Mouse (Mus musculus): ENCODE results near the gene Fmn2. TPM values are rescaled to one million over a fixed set of nuclear protein-coding genes. Genes with fewer than 3 reads are reported as not detected.

Fmn2 gene
- polyA plus RNA-seq, 1 experiment from 2014 or later = 1.1 TPM

DNA sequence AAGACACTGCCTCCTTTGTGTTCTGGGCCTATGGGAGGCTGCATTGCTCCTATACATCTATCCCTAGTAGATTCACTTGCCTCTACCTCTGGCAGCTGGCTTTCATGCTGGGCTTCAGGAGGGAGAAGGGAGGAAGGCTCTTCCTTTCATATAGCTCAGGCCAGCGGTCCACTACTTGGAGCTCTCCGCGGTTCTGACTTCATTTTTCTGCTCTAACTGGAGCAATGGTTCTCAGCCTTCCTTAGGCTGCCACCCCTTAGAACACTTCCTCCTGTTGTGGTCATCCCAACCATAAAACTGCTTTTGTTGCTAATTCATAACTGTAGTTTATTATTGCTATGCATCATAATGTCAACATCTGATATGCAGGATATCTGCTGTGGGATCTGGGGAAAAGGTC lies 121.4 kb downstream of the Fmn2 start:
- H3K4me2 ChIP-seq = no peak overlapping the region
- H3K9me3 ChIP-seq (replicated peaks; ENCODE audit: control insufficient read depth, low read length) = no peaks in the 10 kb centered on the region
- no peak overlapping the region for H3K4me3 ChIP-seq (ENCODE audit: low read depth, low read length)
- no peak for ATAC-seq (replicated peaks; ENCODE audit: insufficient number of reproducible peaks, low FRiP score, low TSS enrichment)
- WGBS (ENCODE audit: insufficient replicate concordance) = 28% methylated on average over 3 of the region's 3 CpGs
- no peaks in the 10 kb centered on the region for H3K27me3 ChIP-seq (ENCODE audit: control insufficient read depth, insufficient read depth, low read length)
- H3K27ac ChIP-seq (ENCODE audit: low read depth, low read length) = no peak overlapping the region
- H3K9ac ChIP-seq (ENCODE audit: low read depth, low read length) = no peak overlapping the region
- no peaks in the 10 kb centered on the region for H3K4me1 ChIP-seq (ENCODE audit: control insufficient read depth, insufficient read depth, low read length)
- no peaks in the 10 kb centered on the region for H3K36me3 ChIP-seq (ENCODE audit: control insufficient read depth, insufficient read depth, low read length)

DNA sequence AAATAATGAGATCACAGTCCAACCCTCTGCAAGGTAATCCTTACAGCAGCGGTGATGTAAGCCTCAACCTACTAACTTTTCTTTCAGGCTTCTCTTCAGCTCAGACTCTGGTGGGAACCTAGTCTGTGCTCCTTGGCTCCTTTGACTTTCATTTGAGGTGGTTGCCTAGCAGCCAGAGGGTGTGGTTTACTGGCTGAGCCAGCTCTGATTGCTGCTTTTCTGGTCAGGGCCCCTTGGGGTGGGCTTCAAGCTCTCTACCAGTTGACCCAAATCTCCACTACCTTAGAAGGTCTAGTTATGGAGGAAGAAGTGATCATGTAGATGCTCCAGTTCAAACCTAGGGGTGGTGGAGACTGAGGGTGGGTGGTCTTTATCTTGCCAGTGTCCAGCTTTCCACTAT lies 128.4 kb downstream of the Fmn2 start:
- Histone ChIP-seq H3K4me3 (ENCODE audit: low read depth, low read length) (no peak overlapping the region), H3K4me2 (no peak overlapping the region), H3K9ac (ENCODE audit: low read depth, low read length) (no peak overlapping the region), H3K36me3 (ENCODE audit: control insufficient read depth, insufficient read depth, low read length) (no peaks in the 10 kb centered on the region), H3K9me3 (replicated peaks; ENCODE audit: control insufficient read depth, low read length) (no peaks in the 10 kb centered on the region), H3K4me1 (ENCODE audit: control insufficient read depth, insufficient read depth, low read length) (no peaks in the 10 kb centered on the region), H3K27me3 (ENCODE audit: control insufficient read depth, insufficient read depth, low read length) (no peaks in the 10 kb centered on the region), H3K27ac (ENCODE audit: low read depth, low read length) (no peak overlapping the region)
- ATAC-seq (replicated peaks; ENCODE audit: insufficient number of reproducible peaks, low FRiP score, low TSS enrichment) = no peak
- WGBS (ENCODE audit: insufficient replicate concordance) = 90% methylated on average over 1 of the region's 1 CpGs

GRCm38 (mm10) chr1:174636291-174636690 lies 134.7 kb downstream of the Fmn2 start:
- Histone ChIP-seq H3K9me3 (replicated peaks; ENCODE audit: control insufficient read depth, low read length) (no peaks in the 10 kb centered on the region), H3K4me2 (no peak overlapping the region), H3K9ac (ENCODE audit: low read depth, low read length) (no peak overlapping the region), H3K4me1 (ENCODE audit: control insufficient read depth, insufficient read depth, low read length) (no peaks in the 10 kb centered on the region), H3K36me3 (ENCODE audit: control insufficient read depth, insufficient read depth, low read length) (no peaks in the 10 kb centered on the region), H3K27ac (ENCODE audit: low read depth, low read length) (no peak overlapping the region), H3K4me3 (ENCODE audit: low read depth, low read length) (no peak overlapping the region), H3K27me3 (ENCODE audit: control insufficient read depth, insufficient read depth, low read length) (no peaks in the 10 kb centered on the region)
- 88% methylated on average over 4 of the region's 4 CpGs for WGBS (ENCODE audit: insufficient replicate concordance)
- ATAC-seq (replicated peaks; ENCODE audit: insufficient number of reproducible peaks, low FRiP score, low TSS enrichment) = no peak

DNA sequence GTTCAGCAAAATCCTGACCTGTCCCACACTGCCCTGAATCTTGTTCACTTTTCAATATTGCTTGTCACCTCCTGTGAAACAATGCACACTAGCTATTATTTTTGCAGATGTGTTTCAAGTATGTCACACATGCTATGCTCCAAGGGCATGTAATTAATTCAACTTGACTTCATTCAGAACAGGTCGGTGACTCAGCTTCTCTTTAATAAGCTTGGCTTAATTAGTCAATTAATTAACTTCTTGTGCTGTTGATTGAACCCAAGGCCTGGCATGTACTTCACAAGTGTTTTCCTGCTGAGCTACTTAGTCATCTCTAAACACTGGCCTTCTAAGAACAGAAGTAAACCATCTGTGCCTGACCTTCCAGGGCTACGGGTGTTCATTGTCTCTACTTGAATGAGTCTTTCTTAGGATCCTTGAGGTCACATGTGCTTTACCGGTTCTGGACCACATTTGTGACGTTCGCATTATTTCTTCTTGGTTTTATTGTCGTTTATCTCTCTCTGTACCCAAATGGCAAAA lies 136.0 kb downstream of the Fmn2 start:
- H3K4me3 ChIP-seq (ENCODE audit: low read depth, low read length) = no peak overlapping the region
- 84% methylated on average over 6 of the region's 6 CpGs for WGBS (ENCODE audit: insufficient replicate concordance)
- H3K4me2 ChIP-seq = no peak overlapping the region
- H3K27ac ChIP-seq (ENCODE audit: low read depth, low read length) = no peak overlapping the region
- no peaks in the 10 kb centered on the region for H3K27me3 ChIP-seq (ENCODE audit: control insufficient read depth, insufficient read depth, low read length)
- H3K36me3 ChIP-seq (ENCODE audit: control insufficient read depth, insufficient read depth, low read length) = no peaks in the 10 kb centered on the region
- no peak overlapping the region for H3K9ac ChIP-seq (ENCODE audit: low read depth, low read length)
- no peaks in the 10 kb centered on the region for H3K9me3 ChIP-seq (replicated peaks; ENCODE audit: control insufficient read depth, low read length)
- no peaks in the 10 kb centered on the region for H3K4me1 ChIP-seq (ENCODE audit: control insufficient read depth, insufficient read depth, low read length)
- ATAC-seq (replicated peaks; ENCODE audit: insufficient number of reproducible peaks, low FRiP score, low TSS enrichment) = no peak

- Histone ChIP-seq H3K27ac (ENCODE audit: low read depth, low read length) (no peak overlapping the region), H3K9me3 (replicated peaks; ENCODE audit: control insufficient read depth, low read length) (no peaks in the 10 kb centered on the region), H3K9ac (ENCODE audit: low read depth, low read length) (no peak overlapping the region), H3K27me3 (ENCODE audit: control insufficient read depth, insufficient read depth, low read length) (no peaks in the 10 kb centered on the region), H3K4me2 (no peak overlapping the region), H3K4me1 (ENCODE audit: control insufficient read depth, insufficient read depth, low read length) (no peaks in the 10 kb centered on the region), H3K4me3 (ENCODE audit: low read depth, low read length) (no peak overlapping the region), H3K36me3 (ENCODE audit: control insufficient read depth, insufficient read depth, low read length) (no peaks in the 10 kb centered on the region)
- no peak for ATAC-seq (replicated peaks; ENCODE audit: insufficient number of reproducible peaks, low FRiP score, low TSS enrichment)
- 78% methylated on average over 1 of the region's 1 CpGs for WGBS (ENCODE audit: insufficient replicate concordance)
Observed at GRCm38 (mm10) chr1:174640901-174641300, 139.3 kb downstream of the Fmn2 start.

GRCm38 (mm10) chr1:174643431-174644010 lies 141.9 kb downstream of the Fmn2 start:
- WGBS (ENCODE audit: insufficient replicate concordance) = 86% methylated on average over 5 of the region's 5 CpGs
- no peak overlapping the region for H3K9ac ChIP-seq (ENCODE audit: low read depth, low read length)

GRCm38 (mm10) chr1:174649421-174649826 lies 147.8 kb downstream of the Fmn2 start:
- H3K4me1 ChIP-seq (ENCODE audit: control insufficient read depth, insufficient read depth, low read length) = no peaks in the 10 kb centered on the region
- no peak for ATAC-seq (replicated peaks; ENCODE audit: insufficient number of reproducible peaks, low FRiP score, low TSS enrichment)
- H3K27me3 ChIP-seq (ENCODE audit: control insufficient read depth, insufficient read depth, low read length) = no peaks in the 10 kb centered on the region
- no peak overlapping the region for H3K9ac ChIP-seq (ENCODE audit: low read depth, low read length)
- no peak overlapping the region for H3K4me3 ChIP-seq (ENCODE audit: low read depth, low read length)
- no peak overlapping the region for H3K27ac ChIP-seq (ENCODE audit: low read depth, low read length)
- no peaks in the 10 kb centered on the region for H3K36me3 ChIP-seq (ENCODE audit: control insufficient read depth, insufficient read depth, low read length)
- WGBS (ENCODE audit: insufficient replicate concordance) = 84% methylated on average over 11 of the region's 11 CpGs
- no peak overlapping the region for H3K4me2 ChIP-seq
- no peaks in the 10 kb centered on the region for H3K9me3 ChIP-seq (replicated peaks; ENCODE audit: control insufficient read depth, low read length)

More at GRCm38 (mm10) chr1:174643431-174644010, 141.9 kb downstream of the Fmn2 start:
- Histone ChIP-seq H3K36me3 (ENCODE audit: control insufficient read depth, insufficient read depth, low read length) (no peaks in the 10 kb centered on the region), H3K9me3 (replicated peaks; ENCODE audit: control insufficient read depth, low read length) (no peaks in the 10 kb centered on the region), H3K4me2 (no peak overlapping the region), H3K27me3 (ENCODE audit: control insufficient read depth, insufficient read depth, low read length) (no peaks in the 10 kb centered on the region), H3K4me3 (ENCODE audit: low read depth, low read length) (no peak overlapping the region), H3K27ac (ENCODE audit: low read depth, low read length) (no peak overlapping the region), H3K4me1 (ENCODE audit: control insufficient read depth, insufficient read depth, low read length) (no peaks in the 10 kb centered on the region)
- no peak for ATAC-seq (replicated peaks; ENCODE audit: insufficient number of reproducible peaks, low FRiP score, low TSS enrichment)

DNA sequence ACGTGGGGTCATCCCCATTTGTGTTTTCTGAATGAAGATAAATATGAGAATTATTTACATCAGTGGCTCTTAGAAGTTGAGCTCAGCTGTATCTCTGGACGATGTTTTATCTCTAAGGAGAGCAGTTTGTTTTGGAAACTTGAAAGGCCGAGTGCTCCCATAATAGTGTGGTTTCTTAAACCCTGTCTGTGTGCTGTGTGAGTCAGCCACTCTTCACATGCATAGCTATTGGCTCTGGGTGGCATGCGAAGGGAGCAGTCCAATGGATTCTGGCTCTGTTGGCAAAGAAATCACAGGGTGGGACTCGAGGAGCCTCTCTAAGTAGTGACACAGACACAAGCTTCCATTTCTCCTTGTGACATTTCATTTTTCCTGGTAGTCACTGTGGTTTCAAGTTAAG lies 152.9 kb downstream of the Fmn2 start:
- no peak overlapping the region for H3K9ac ChIP-seq (ENCODE audit: low read depth, low read length)
- no peak overlapping the region for H3K27ac ChIP-seq (ENCODE audit: low read depth, low read length)
- no peaks in the 10 kb centered on the region for H3K36me3 ChIP-seq (ENCODE audit: control insufficient read depth, insufficient read depth, low read length)
- H3K4me3 ChIP-seq (ENCODE audit: low read depth, low read length) = no peak overlapping the region
- no peaks in the 10 kb centered on the region for H3K9me3 ChIP-seq (replicated peaks; ENCODE audit: control insufficient read depth, low read length)
- ATAC-seq (replicated peaks; ENCODE audit: insufficient number of reproducible peaks, low FRiP score, low TSS enrichment) = no peak
- WGBS (ENCODE audit: insufficient replicate concordance) = 41% methylated on average over 5 of the region's 5 CpGs
- no peaks in the 10 kb centered on the region for H3K4me1 ChIP-seq (ENCODE audit: control insufficient read depth, insufficient read depth, low read length)
- no peak overlapping the region for H3K4me2 ChIP-seq
- no peaks in the 10 kb centered on the region for H3K27me3 ChIP-seq (ENCODE audit: control insufficient read depth, insufficient read depth, low read length)

DNA sequence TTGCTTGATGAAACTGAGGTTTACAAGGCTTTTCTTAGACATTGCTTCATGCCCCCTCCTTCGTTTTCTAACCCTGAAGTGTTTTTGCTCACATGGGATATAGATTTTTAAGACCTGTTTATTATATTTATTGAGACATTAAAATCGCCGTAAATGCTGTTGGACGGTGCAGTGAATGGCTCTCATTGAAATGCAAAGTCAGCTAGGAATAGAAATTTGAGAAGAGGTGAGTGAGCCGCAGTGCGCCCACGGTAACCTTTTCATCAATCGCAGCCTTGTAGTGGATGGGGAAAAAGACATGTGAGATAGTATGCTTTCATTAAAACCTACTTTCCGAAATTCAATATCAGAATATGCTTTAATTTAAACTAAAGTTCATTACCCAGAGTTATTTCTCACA lies 153.7 kb downstream of the Fmn2 start:
- H3K4me3 ChIP-seq (ENCODE audit: low read depth, low read length) = no peak overlapping the region
- no peaks in the 10 kb centered on the region for H3K9me3 ChIP-seq (replicated peaks; ENCODE audit: control insufficient read depth, low read length)
- no peak for ATAC-seq (replicated peaks; ENCODE audit: insufficient number of reproducible peaks, low FRiP score, low TSS enrichment)
- WGBS (ENCODE audit: insufficient replicate concordance) = 85% methylated on average over 9 of the region's 9 CpGs
- H3K36me3 ChIP-seq (ENCODE audit: control insufficient read depth, insufficient read depth, low read length) = no peaks in the 10 kb centered on the region
- no peaks in the 10 kb centered on the region for H3K4me1 ChIP-seq (ENCODE audit: control insufficient read depth, insufficient read depth, low read length)
- no peak overlapping the region for H3K4me2 ChIP-seq
- no peak overlapping the region for H3K9ac ChIP-seq (ENCODE audit: low read depth, low read length)
- no peak overlapping the region for H3K27ac ChIP-seq (ENCODE audit: low read depth, low read length)
- no peaks in the 10 kb centered on the region for H3K27me3 ChIP-seq (ENCODE audit: control insufficient read depth, insufficient read depth, low read length)
